Mouse (Mus musculus) heart, embryonic 14.5 days (tissue): ENCODE measurements around the gene Psmd5. TPM values are rescaled to one million over a fixed set of nuclear protein-coding genes. Genes with fewer than 3 reads are reported as not detected.

Experiments
- ATAC-seq: fragments of 200-750 bp; cut with Nextera tagmentation; 2 replicates; pipeline ENCODE4 v1.8.0; 2017; ENCODE audit warnings: low read depth, moderate TSS enrichment; ENCODE audit not compliant: insufficient number of reproducible peaks, insufficient read depth, low FRiP score
- H3K27ac ChIP-seq, 2 experiments: fragments of 200-500 bp in 1 of 2; fragments of 300-500 bp in 1 of 2; sonication (generic) in 1 of 2; replicated peaks in 1 of 2; 2 replicates each; pipeline ENCODE4 v1.5.1; 2012 to 2014; ENCODE audit warnings: low read depth in 2 of 2, low read length in 2 of 2, control low read depth in 1 of 2, mild to moderate bottlenecking in 1 of 2, mixed read lengths in 1 of 2; ENCODE audit not compliant: control insufficient read depth in 1 of 2, insufficient read depth in 1 of 2
- H3K27me3 ChIP-seq: fragments of 300-500 bp; sonication (generic); 2 replicates; pipeline ENCODE4 v1.6.1; 2014; ENCODE audit warnings: mild to moderate bottlenecking, low read length, control low read depth; ENCODE audit not compliant: control insufficient read depth, insufficient read depth
- H3K36me3 ChIP-seq: fragments of 300-500 bp; sonication (generic); 2 replicates; pipeline ENCODE4 v1.6.1; 2014; ENCODE audit warnings: mild to moderate bottlenecking, control low read depth, low read length, mixed read lengths; ENCODE audit not compliant: control insufficient read depth, insufficient read depth
- H3K4me1 ChIP-seq, 2 experiments: fragments of 200-500 bp in 1 of 2; fragments of 300-500 bp in 1 of 2; sonication (generic) in 1 of 2; 2 replicates each; pipeline ENCODE4 v1.6.1; 2012 to 2014; ENCODE audit warnings: low read length in 2 of 2, control low read depth in 1 of 2, mixed read lengths in 1 of 2; ENCODE audit not compliant: control insufficient read depth in 2 of 2, insufficient read depth in 2 of 2
- H3K4me2 ChIP-seq: fragments of 300-500 bp; sonication (generic); 2 replicates; pipeline ENCODE4 v1.6.1; 2014; ENCODE audit warnings: mild to moderate bottlenecking, low read length
- H3K4me3 ChIP-seq, 2 experiments: fragments of 200-500 bp in 1 of 2; fragments of 300-500 bp in 1 of 2; sonication (generic) in 1 of 2; 2 replicates each; pipeline ENCODE4 v1.5.1; 2012 to 2014; ENCODE audit warnings: low read length in 2 of 2, mild to moderate bottlenecking in 2 of 2, control low read depth in 1 of 2, low read depth in 1 of 2, moderate library complexity in 1 of 2; ENCODE audit not compliant: control insufficient read depth in 1 of 2, insufficient read depth in 1 of 2
- H3K9ac ChIP-seq: fragments of 300-500 bp; sonication (generic); 2 replicates; pipeline ENCODE4 v1.6.1; 2014; ENCODE audit warnings: mild to moderate bottlenecking, low read length
- H3K9me3 ChIP-seq: fragments of 300-500 bp; sonication (generic); 2 replicates; pipeline ENCODE4 v1.6.1; 2016; ENCODE audit warnings: low read length, control low read depth; ENCODE audit not compliant: control insufficient read depth
- WGBS: fragments of 180-500 bp; shearing (Covaris S2); extraction: QIAGEN DNeasy Blood & Tissue Kit; methylation state at CpG from one replicate; pipeline ENCODE4 v1.1.7; 2014; 5-methylcytosine and 5-hydroxymethylcytosine counted together
- polyA plus RNA-seq: library from polyadenylated mRNA; unstranded; fragments of >200 nt; fragmentation: Nextera tagmentation; extraction: Ambion mirVana; gene quantifications from 2 replicates; pipeline ENCODE4 v1.2.1, GENCODE M21; 2014

The Psmd5 gene
- polyA plus RNA-seq, 1 experiment from 2014 or later: 59.2 TPM

DNA sequence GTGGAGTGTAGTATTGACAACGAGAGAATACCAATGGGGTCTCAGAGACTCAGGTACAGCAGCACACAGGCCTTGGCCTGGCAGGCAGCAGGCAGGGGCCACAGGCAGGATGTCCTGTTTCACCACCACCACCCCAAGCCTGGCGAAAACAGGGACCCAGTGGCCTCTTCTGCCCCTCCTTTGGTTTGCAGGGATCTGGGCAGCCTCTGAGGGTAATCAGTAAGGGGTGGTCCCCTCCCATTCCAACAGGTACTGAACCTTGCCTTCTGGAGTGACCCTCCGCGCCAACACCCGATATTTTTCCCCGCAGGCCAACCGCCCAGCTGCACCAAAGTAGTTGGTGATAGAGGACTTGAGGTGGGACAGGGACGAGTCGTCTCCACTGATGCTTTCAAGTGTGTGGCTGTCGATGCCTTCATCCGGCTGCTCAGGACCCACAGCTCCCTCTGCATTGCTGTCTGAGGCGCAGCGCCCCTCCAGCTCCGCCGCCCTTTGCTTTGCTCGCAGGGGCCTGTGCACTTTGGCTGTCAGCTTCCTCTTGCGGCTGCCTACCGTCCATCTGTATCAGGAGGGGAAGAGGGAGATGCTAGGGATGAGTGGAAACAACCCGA lies 20.8 kb upstream of the Psmd5 start:
- no peak for ATAC-seq
- H3K36me3 ChIP-seq: no peaks in the 10 kb centered on the region; the same call in 1 of the 2 replicates
- WGBS: 65% methylated on average over 19 of the region's 19 CpGs

DNA sequence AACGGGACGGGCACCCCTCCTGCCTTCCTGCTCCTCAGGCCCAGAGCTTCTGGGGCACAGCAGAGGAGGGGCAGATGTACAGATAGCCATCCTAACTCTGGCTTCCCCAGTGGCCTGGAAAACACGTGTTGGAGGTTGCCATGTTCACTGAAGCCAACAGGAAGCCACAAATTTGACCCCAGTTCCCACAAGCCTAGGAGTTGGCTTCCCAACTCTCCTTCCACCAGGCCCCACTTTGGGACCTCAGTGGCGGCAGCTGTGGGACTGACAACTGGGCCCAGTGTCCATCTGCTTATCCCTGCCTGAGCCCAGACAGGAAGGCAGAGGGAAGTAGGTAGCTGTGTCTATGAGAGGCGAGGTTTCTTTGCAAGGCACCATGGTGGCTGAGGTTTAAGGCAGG lies 19.2 kb upstream of the Psmd5 start:
- H3K9ac ChIP-seq: no peak overlapping the region
- H3K27me3 ChIP-seq: no peaks in the 10 kb centered on the region
- no peak for ATAC-seq
- no peak overlapping the region for H3K4me3 ChIP-seq
- WGBS: 66% methylated on average over 5 of the region's 5 CpGs
- no peak overlapping the region for H3K27ac ChIP-seq
- H3K4me2 ChIP-seq: no peak overlapping the region
- no peaks in the 10 kb centered on the region; the same call in 1 of the 2 replicates for H3K36me3 ChIP-seq
- H3K9me3 ChIP-seq: no peaks in the 10 kb centered on the region
- no peaks in the 10 kb centered on the region for H3K4me1 ChIP-seq

More for the DNA sequence above, 20.8 kb upstream of the Psmd5 start:
- H3K4me1 ChIP-seq: no peaks in the 10 kb centered on the region
- H3K4me3 ChIP-seq: no peak overlapping the region
- no peak overlapping the region for H3K4me2 ChIP-seq
- no peak overlapping the region for H3K27ac ChIP-seq
- no peaks in the 10 kb centered on the region for H3K27me3 ChIP-seq
- no peaks in the 10 kb centered on the region for H3K9me3 ChIP-seq
- no peak overlapping the region for H3K9ac ChIP-seq

DNA sequence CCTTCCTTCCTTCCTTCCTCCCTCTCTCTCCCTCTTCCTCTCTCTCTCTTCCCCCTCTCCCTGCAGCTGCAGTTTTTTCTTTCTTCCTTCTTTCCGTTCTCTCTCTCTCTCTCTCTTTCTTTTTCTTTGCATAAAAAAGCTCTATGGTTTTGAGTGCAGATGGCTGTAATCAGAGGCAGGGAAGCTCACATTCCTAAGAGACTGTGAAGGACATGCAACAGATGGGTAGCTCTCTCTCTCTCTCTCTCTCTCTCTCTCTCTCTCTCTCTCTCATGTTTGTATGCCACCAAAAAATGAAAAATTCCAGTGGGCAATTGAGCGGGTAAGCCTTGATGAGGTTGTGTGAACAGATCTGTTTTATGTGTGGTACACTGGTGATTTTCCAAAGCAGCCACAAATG lies 9.4 kb upstream of the Psmd5 start:
- ATAC-seq: no peak
- H3K4me2 ChIP-seq: no peak overlapping the region
- peaks cover 7% of the 10 kb centered on the region; the same call in 1 of the 2 replicates for H3K27me3 ChIP-seq
- no peaks in the 10 kb centered on the region for H3K36me3 ChIP-seq
- H3K9ac ChIP-seq: no peak overlapping the region
- H3K27ac ChIP-seq: no peak overlapping the region
- 79% methylated on average over 2 of the region's 2 CpGs for WGBS
- no peaks in the 10 kb centered on the region for H3K4me1 ChIP-seq
- H3K9me3 ChIP-seq: no peaks in the 10 kb centered on the region
- no peak overlapping the region for H3K4me3 ChIP-seq

DNA sequence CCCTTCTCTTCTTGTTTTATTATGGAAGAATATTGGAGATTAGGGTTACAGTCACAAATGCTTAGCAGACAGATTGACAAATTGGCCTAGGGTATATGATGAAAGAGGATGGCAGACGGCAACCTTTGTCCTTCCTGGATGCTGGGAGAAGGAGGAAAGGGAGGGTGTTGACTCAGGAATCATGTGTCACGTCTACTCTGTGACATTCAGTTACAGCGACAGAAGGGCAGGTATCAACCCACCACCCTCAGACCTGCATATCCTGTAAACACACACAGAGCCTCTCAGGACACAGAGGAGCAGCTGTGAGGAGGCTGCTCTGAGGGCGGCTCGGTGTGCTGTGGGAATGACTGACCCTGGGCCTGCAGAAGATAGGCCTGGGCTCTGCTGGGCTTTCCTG lies 8.4 kb upstream of the Psmd5 start:
- Histone ChIP-seq H3K4me2 (no peak overlapping the region), H3K9ac (no peak overlapping the region), H3K27ac (no peak overlapping the region), H3K27me3 (peaks cover 7% of the 10 kb centered on the region; the same call in 1 of the 2 replicates), H3K9me3 (no peaks in the 10 kb centered on the region), H3K4me1 (no peaks in the 10 kb centered on the region), H3K4me3 (no peak overlapping the region), H3K36me3 (no peaks in the 10 kb centered on the region)
- WGBS: 35% methylated on average over 5 of the region's 5 CpGs
- ATAC-seq: no peak

DNA sequence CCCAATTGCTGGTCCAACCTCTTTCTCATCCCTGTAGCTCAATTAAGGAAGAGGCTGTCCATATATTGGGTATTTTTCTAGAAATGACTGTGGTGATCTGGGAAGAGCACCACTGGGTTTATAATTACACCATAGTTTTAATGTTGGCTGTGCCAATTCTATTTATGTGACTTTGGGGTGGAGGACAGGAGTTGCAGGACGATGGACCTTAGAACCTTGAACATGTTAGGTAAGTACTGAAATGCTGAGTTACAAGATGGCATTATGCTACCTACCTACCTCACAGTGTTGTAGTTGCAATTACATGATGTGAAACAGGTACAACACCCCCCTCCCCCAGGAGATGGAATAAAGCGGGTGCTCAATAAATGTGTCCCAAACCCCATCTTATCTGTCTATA lies 8.0 kb upstream of the Psmd5 start:
- no peaks in the 10 kb centered on the region for H3K9me3 ChIP-seq
- ATAC-seq: no peak
- H3K27ac ChIP-seq: no peak overlapping the region
- H3K4me3 ChIP-seq: no peak overlapping the region
- H3K36me3 ChIP-seq: no peaks in the 10 kb centered on the region
- no peak overlapping the region for H3K9ac ChIP-seq
- H3K4me2 ChIP-seq: no peak overlapping the region
- WGBS: 84% methylated on average over 2 of the region's 2 CpGs
- no peaks in the 10 kb centered on the region for H3K4me1 ChIP-seq
- H3K27me3 ChIP-seq: peaks cover 7% of the 10 kb centered on the region; the same call in 1 of the 2 replicates

DNA sequence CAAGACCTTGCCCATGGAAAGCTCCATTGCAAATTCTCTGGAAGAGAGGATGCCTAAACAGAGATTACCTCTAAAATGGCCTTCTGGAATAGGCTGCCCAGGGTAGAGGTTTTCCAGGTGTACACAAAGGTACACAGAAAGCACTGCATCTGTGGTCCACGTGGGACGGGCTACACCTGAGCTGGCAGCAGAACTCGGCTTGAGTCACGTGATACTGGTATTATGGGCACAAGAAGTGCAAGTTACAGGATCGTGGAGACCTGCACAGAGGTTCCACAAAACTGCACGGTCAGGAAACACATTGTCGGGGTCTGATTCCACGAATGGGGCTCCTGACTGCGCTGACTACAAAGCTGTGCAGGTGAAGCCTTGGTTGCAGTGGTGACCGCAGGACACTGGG lies 5.3 kb upstream of the Psmd5 start:
- H3K27ac ChIP-seq: no peak overlapping the region
- H3K4me1 ChIP-seq: no peaks in the 10 kb centered on the region
- H3K4me2 ChIP-seq: no peak overlapping the region
- no peaks in the 10 kb centered on the region for H3K9me3 ChIP-seq
- no peak for ATAC-seq
- 79% methylated on average over 10 of the region's 10 CpGs for WGBS
- H3K36me3 ChIP-seq: no peaks in the 10 kb centered on the region
- no peak overlapping the region for H3K4me3 ChIP-seq
- peaks cover 11% of the 10 kb centered on the region; the same call in 1 of the 2 replicates for H3K27me3 ChIP-seq
- no peak overlapping the region for H3K9ac ChIP-seq

DNA sequence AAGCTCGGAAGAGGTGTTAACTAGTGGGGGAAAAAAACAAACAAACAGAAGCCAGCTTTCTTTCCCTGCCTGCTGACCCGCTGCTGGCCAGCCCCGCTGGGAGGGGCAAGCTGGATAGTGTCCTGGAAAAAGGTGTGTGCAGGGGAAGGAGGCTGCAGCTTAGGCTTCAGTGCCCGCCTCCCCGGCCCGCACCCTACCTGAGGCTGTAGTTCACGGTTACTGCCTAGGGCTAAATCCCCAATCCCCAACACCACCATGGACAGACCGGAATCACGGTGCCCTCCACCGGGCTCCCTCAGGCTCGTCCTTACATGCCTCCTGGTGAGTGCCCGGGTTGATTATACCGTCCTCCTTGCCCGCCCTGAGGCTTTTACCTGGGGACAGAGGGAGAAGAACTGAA lies 497 bp downstream of the Psmd5 start, which contains the start of gene Cutal:
Cutal (plus strand) TSS at position 126 of the 400 bp plus-strand sequence.
- no peak for ATAC-seq
- H3K4me1 ChIP-seq: peaks cover 5 to 13% of the 10 kb centered on the region in 2 experiments
- H3K27ac ChIP-seq: no peak within 1 kb of the TSS
- H3K4me3 ChIP-seq: peak within 1 kb of the TSS; percentile 29 to 35
- peak within 1 kb of the TSS; percentile 65 for H3K9ac ChIP-seq
- 3% methylated on average over 14 of the region's 14 CpGs for WGBS
- no peaks in the 10 kb centered on the region for H3K36me3 ChIP-seq
- H3K27me3 ChIP-seq: 0 out of 2 replicates have a peak, but pooled peaks cover 3% of the 10 kb centered on the region
- peak within 1 kb of the TSS; percentile 65 for H3K4me2 ChIP-seq
- H3K9me3 ChIP-seq: no peaks in the 10 kb centered on the region
